Mouse (Mus musculus) testis, adult 2 months (tissue): ENCODE data around the gene Abcg2.

Experiments
- CTCF ChIP-seq: fragments of 200-500 bp; IDR thresholded peaks from 2 replicates; pipeline ENCODE4 v1.5.1; 2012; ENCODE audit warnings: low read depth, mild to moderate bottlenecking, inconsistent platforms, low read length, moderate library complexity; ENCODE audit not compliant: control insufficient read depth, insufficient read depth, insufficient replicate concordance
- POLR2A ChIP-seq: fragments of 200-500 bp; IDR thresholded peaks from 2 replicates; pipeline ENCODE4 v1.6.1; 2012; ENCODE audit warnings: low read depth, mild to moderate bottlenecking, inconsistent platforms, low read length, moderate library complexity; ENCODE audit not compliant: control insufficient read depth

DNA sequence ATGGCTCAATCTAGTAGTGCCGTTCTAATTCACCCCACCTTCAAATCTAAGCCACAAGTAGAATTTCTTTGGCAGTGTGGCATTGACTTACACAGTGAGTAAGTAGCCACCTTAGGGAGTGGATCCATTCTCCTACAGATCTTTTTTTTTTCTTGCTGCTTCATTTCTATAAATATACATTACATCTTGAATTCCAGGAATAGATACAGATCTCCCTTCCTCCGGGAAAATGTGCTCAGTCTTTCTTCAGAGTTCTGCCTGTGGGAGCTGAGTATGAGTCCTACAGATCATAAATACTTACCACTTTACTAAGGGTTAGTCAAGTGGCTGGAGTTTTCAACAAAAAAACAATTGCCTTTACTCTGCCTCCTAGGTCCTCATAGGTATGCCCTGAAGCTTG lies 60.3 kb downstream of the Abcg2 start:
- TF ChIP-seq POLR2A (no peak), CTCF (no peak)
